Mouse (Mus musculus) thymus, postnatal 14 days (tissue): ENCODE data around the gene Gm20661.

Source experiments
- DNase-seq: peaks from one replicate; pipeline ENCODE4 v3.0.0; 2021

Gm20661 gene

GRCm38 (mm10) chr9:107982681-107983346, at the start of gene Gm20661:
Gm20661 (plus strand) TSS chr9:107983058.
- peak; percentile 81 for DNase-seq

DNA sequence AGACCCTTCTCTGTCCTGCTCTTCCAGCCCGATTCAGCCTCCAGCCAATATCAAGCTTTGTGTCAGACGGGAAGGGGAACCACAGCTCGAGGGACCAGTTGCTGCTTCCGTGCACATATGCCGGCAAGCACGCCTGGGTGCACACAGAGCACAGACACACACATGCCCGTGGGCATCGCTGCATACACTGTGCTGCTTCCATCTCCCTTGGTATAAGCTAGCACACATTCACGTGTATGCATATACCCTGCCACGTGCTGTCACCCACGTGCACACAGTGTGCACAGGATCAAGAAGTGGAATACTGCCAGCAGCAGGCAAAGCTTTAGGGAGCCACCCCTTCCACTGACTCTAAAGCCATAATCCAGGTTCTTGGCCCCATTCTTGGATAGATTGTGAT, 48.7 kb upstream of the Gm20661 start:
- DNase-seq = no peak

- DNase-seq = no peak
Measured at GRCm38 (mm10) chr9:107935374-107935773, 47.5 kb upstream of the Gm20661 start, which contains the start of gene Camkv. Camkv (plus strand) TSS chr9:107935674.

- peak; percentile 91 for DNase-seq
Measured at GRCm38 (mm10) chr9:107935790-107936214, 47.1 kb upstream of the Gm20661 start.

- peak; percentile 44 for DNase-seq
Measured at GRCm38 (mm10) chr9:107936215-107936822, 46.5 kb upstream of the Gm20661 start.

- peak; percentile 14 for DNase-seq
Measured at GRCm38 (mm10) chr9:107936831-107937230, 46.0 kb upstream of the Gm20661 start.

- no peak for DNase-seq
Measured at GRCm38 (mm10) chr9:107947241-107948194, 35.3 kb upstream of the Gm20661 start.

GRCm38 (mm10) chr9:107949184-107949921, 33.5 kb upstream of the Gm20661 start:
- no peak for DNase-seq

DNA sequence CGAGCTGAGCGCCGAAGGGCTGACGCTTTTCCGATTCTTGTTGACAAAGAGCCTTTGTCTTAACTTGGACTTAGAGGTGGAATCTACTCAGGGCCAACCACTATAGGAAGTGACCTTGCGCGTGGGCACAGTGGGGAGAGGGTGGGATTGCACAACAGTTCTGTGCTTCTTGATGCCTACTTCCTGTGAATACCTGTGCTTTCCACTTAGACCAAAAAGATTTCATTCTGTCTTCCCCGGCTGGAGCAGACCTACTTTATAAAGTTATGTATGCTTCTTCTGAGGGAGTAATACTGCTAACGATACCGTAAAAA, 33.0 kb upstream of the Gm20661 start, which contains the start of gene Traip:
Traip (plus strand) TSS at position 215 of the 314 bp plus-strand sequence.
- no peak for DNase-seq

GRCm38 (mm10) chr9:107950460-107951355, 32.1 kb upstream of the Gm20661 start:
- peak; percentile 89 for DNase-seq

GRCm38 (mm10) chr9:107955613-107956289, 27.1 kb upstream of the Gm20661 start:
- no peak for DNase-seq

DNA sequence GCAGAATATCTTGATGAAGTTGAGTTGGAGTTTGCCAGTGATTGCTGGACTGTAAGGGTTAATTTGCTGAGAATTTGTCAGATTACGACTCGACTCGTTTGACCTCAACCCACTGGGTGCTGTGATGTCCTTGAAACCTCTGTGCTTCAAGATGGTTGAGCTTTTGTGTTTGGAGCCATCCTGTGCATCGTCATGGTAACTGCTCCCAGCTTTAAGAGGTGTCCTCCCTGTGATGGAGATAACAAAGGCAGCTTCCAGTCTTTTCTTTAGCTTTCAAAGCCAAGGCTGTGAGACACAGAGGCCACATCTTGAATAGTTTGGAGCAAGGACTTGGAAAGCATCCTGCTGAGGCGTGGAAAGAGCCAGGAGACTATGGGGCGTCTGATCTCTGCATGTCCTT, 25.7 kb upstream of the Gm20661 start:
- no peak for DNase-seq

DNA sequence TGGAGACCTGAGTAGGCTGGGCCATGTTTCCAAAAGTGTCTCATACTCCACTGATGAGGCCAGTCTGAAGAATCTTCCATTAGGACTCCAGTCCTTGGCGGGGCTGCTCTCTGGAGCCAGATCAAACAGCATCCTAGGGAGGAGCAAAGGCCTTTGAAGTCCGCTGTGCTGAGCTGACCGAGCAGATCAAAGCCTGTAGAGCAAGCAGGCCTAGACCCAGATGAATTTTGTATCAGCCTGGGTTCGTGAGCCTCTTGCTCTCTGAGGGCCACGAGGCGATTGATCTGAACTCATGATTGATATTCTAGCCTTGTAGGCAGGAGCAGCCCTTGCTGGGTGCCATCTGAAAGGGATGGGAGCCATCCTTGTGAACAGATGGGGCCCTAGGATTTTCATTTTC, 23.0 kb upstream of the Gm20661 start:
- DNase-seq = no peak

GRCm38 (mm10) chr9:107960928-107961327, 21.9 kb upstream of the Gm20661 start:
- peak; percentile 29 for DNase-seq

- no peak for DNase-seq
Measured at GRCm38 (mm10) chr9:107961351-107961762, 21.5 kb upstream of the Gm20661 start.

- peak; percentile 44 for DNase-seq
Measured at GRCm38 (mm10) chr9:107961881-107962280, 21.0 kb upstream of the Gm20661 start.

GRCm38 (mm10) chr9:107962916-107963315, 19.9 kb upstream of the Gm20661 start:
- DNase-seq = no peak

DNA sequence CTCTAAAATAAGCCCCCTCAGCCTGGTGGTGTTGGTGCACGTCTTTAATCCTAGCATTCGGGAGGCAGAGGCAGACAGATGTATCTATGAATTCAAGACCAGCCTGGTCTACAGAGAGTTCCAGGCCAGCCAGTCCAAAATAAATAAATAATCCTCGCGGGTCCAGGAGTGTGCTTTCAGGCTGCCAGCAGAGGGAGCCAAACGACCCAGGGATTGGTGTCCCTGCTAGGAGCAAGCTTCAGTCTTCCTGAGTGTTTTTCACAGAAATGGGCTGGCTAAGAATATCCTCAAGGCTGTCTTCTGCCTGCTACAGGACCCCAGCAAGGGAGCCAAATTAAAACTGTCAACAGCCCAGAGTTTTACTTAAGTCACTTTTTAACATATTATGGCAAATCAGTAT, 19.2 kb upstream of the Gm20661 start:
- DNase-seq = peak; percentile 82

DNA sequence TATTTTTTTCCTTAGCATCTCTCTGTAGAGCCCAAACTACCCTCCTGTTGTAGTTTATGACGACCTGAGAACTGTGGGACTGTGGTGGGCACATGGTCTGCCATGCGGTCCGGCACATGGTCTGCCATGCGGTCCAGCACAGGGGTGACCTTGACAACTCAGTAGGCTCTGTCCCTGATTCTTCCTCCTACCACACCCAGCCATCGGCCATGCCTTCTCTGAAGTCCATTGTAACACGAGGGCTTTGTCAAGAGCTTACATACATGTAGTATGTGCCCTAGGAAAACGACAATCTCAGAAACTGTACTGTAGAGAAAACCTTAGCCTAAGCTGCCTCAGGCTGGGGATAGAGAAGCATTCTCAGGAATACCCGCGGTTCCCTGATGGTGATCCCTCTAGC, 18.2 kb upstream of the Gm20661 start:
- no peak for DNase-seq

DNA sequence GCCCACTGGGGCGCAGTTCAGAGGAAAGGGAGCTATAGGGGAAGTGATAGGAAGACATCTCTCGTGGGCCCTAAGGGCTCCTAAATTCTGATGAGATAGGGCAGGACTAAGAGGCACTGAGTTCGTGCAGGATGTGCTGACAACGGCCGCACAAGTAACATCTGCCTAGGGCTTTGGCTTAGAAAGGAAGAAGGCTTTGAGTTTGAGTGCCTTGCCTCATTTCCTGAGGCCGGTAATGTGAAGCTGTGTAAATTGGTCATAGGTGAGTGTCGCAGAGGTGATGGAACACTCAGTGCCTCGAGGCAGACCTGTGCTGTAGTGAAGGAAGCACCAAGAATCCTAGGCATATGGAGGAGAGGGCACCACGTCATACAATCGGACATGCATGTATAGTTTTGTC, 16.2 kb upstream of the Gm20661 start:
- no peak for DNase-seq

GRCm38 (mm10) chr9:107967437-107967836, 15.4 kb upstream of the Gm20661 start:
- no peak for DNase-seq
